Mouse (Mus musculus) layer of hippocampus, adult 18-20 months (tissue): ENCODE results near the gene Hsd3b2. TPM values are rescaled to one million over a fixed set of nuclear protein-coding genes. Genes with fewer than 3 reads are reported as not detected.
"Not testable (repeated sequence)": the region's sequence is repeated elsewhere in the genome, so short reads cannot be mapped to it uniquely, and the experiment has no call there.

Source experiments
- DNase-seq, 2 experiments: peaks; one replicate each; pipeline ENCODE4 v3.0.0; 2022; ENCODE audit warnings: low spot score in 2 of 2
- long read RNA-seq: library from polyadenylated mRNA; stranded (forward); transcript quantifications from one replicate; pipeline ENCODE4 v2.0.0, GENCODE M21; 2021
- total RNA-seq, 2 experiments: library from RNA; stranded (reverse); gene quantifications; 2 replicates each; pipeline ENCODE4 v1.2.3; 2021

Hsd3b2 gene
- total RNA-seq, result not detected
- long read RNA-seq, result 0 reads

GRCm38 (mm10) chr3:98724376-98724775 is at the start of gene Hsd3b2:
Gene Hsd3b2, minus strand, starts transcription at chr3:98724543.
- DNase-seq, result no peak

GRCm38 (mm10) chr3:98764155-98764554 is 39.8 kb upstream of the Hsd3b2 start:
- no peak for DNase-seq

GRCm38 (mm10) chr3:98756836-98757235 is 32.5 kb upstream of the Hsd3b2 start:
- no peak for DNase-seq

- no peak for DNase-seq
These were observed 27.8 kb upstream of the Hsd3b2 start for GRCm38 (mm10) chr3:98752171-98752570.

- DNase-seq, result not testable (repeated sequence)
These were observed 16.7 kb upstream of the Hsd3b2 start for GRCm38 (mm10) chr3:98741043-98741442.

GRCm38 (mm10) chr3:98734340-98734739 is 10.0 kb upstream of the Hsd3b2 start:
- no peak for DNase-seq

- DNase-seq, result no peak
These were observed 9.4 kb upstream of the Hsd3b2 start for GRCm38 (mm10) chr3:98733724-98734123.

- DNase-seq, result peak; percentile 4 to 7
These were observed 1.9 kb upstream of the Hsd3b2 start for GRCm38 (mm10) chr3:98726281-98726680.

GRCm38 (mm10) chr3:98720740-98721139 is 3.6 kb downstream of the Hsd3b2 start:
- DNase-seq, result no peak

- no peak for DNase-seq
These were observed 41.9 kb downstream of the Hsd3b2 start for GRCm38 (mm10) chr3:98682401-98682800.

- no peak for DNase-seq
These were observed 43.6 kb downstream of the Hsd3b2 start for GRCm38 (mm10) chr3:98680786-98681185.

Other genes with a start within 250 kb of the Hsd3b2 start
- not detected for gene Hsd3b4, start 214.0 kb downstream of the Hsd3b2 start, total RNA-seq
- not detected for gene Gm10681, start 135.7 kb downstream of the Hsd3b2 start, total RNA-seq
- gene Hsd3b5, start 94.3 kb downstream of the Hsd3b2 start, total RNA-seq, result not detected
- gene Hsd3b3, start 38.6 kb upstream of the Hsd3b2 start, total RNA-seq, result not detected
- gene Hsd3b6, start 89.9 kb upstream of the Hsd3b2 start, total RNA-seq, result not detected
- not detected for gene Hsd3b1, start 135.3 kb upstream of the Hsd3b2 start, total RNA-seq
- gene Hao2, start 168.7 kb upstream of the Hsd3b2 start, total RNA-seq, result not detected